Mouse (Mus musculus) hematopoietic multipotent progenitor cell, adult 10-12 weeks (in vitro differentiated cells): ENCODE data around the gene Rgn. TPM values are rescaled to one million over a fixed set of nuclear protein-coding genes. Genes with fewer than 3 reads are reported as not detected.

ENCODE experiments used
- polyA plus RNA-seq: library from polyadenylated mRNA; stranded (reverse); fragments of >175 nt; gene quantifications from 2 replicates; pipeline ENCODE4 v1.2.3, GENCODE M21; 2012; ENCODE audit warnings: low replicate concordance

Rgn gene
- polyA plus RNA-seq, result not detected in 2 replicates

DNA sequence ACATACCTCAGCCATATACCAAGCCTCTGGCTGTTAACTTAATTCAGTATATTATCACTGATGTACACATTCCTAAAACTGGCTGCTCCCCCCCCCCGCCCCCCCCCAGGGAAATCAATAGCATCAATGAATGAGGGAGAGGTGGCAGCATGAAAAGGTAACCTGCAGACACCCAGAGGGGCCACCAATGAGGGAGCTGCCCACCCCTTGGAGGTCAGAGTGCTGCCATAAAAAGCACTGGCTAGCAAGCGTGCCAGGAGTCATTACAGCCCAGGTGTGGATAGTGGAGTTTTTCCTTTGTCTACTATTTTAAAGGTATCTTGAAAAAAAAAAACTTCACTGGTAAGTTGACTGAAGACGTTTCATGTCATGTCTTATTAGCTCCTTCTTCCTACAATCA lies at the start of gene Rgn:
Gene Rgn, plus strand, starts transcription at position 256 of the 400 bp plus-strand sequence.

Other genes starting within 250 kb of the Rgn start
- gene Rp2, start 185.3 kb upstream of the Rgn start, polyA plus RNA-seq, result 11.7 and 19.5 TPM in 2 replicates
- 0.28 and 0.36 TPM in 2 replicates for gene Jade3, start 124.1 kb upstream of the Rgn start, polyA plus RNA-seq
- gene Rbm10, start 67.7 kb downstream of the Rgn start, polyA plus RNA-seq, result 65.0 and 75.8 TPM in 2 replicates
- 390 and 480 TPM in 2 replicates for gene Ndufb11, start 67.8 kb downstream of the Rgn start, polyA plus RNA-seq
- 89.8 and 117 TPM in 2 replicates for gene Uba1, start 108.5 kb downstream of the Rgn start, polyA plus RNA-seq
- gene Cdk16, start 138.2 kb downstream of the Rgn start, polyA plus RNA-seq, result 52.2 and 112 TPM in 2 replicates
- gene Usp11, start 154.1 kb downstream of the Rgn start, polyA plus RNA-seq, result 8.1 and 8.3 TPM in 2 replicates
- 26.3 and 119 TPM in 2 replicates for gene Araf, start 248.0 kb downstream of the Rgn start, polyA plus RNA-seq